Mouse (Mus musculus) frontal cortex, adult 2 months (tissue): ENCODE measurements around the gene Kirrel. TPM values are rescaled to one million over a fixed set of nuclear protein-coding genes. Genes with fewer than 3 reads are reported as not detected.

Experiments used
- polyA plus RNA-seq: library from polyadenylated mRNA; depleted of rRNA; stranded (reverse); fragments of >200 nt; gene quantifications from 2 replicates; pipeline ENCODE4 v1.2.3, GENCODE M21; 2012; rRNA removed

The Kirrel gene
- polyA plus RNA-seq, 1 experiment = 5.4 TPM

Other genes with a start within 250 kb of the Kirrel start
- gene Cd1d1, start 175.3 kb downstream of the Kirrel start, polyA plus RNA-seq = 7.3 and 10.5 TPM in 2 replicates
- 19.9 and 29.4 TPM in 2 replicates for gene Fcrls, start 89.0 kb upstream of the Kirrel start, polyA plus RNA-seq
- not detected in 2 replicates for gene Cd5l, start 183.1 kb upstream of the Kirrel start, polyA plus RNA-seq
- 0.50 and 0.56 TPM in 2 replicates for gene Fcrl1, start 201.6 kb upstream of the Kirrel start, polyA plus RNA-seq